Mouse (Mus musculus) cerebellum, adult 2 months (tissue): ENCODE measurements around the gene Smtnl2. TPM values are rescaled to one million over a fixed set of nuclear protein-coding genes. Genes with fewer than 3 reads are reported as not detected.
"Not testable (repeated sequence)": the region's sequence is repeated elsewhere in the genome, so short reads cannot be mapped to it uniquely, and the experiment has no call there.

Experiments
- DNase-seq, 2 experiments: peaks; one replicate each; pipeline ENCODE4 v3.0.0; 2021
- H3K27ac ChIP-seq: fragments of 200-500 bp; 2 replicates; pipeline ENCODE4 v1.5.1; 2012; ENCODE audit warnings: low read length, control low read depth, inconsistent platforms; ENCODE audit not compliant: insufficient read depth
- H3K27me3 ChIP-seq: fragments of 200-500 bp; 2 replicates; pipeline ENCODE4 v1.6.1; 2012; ENCODE audit warnings: inconsistent platforms, mild to moderate bottlenecking, low read length, moderate library complexity; ENCODE audit not compliant: control insufficient read depth, insufficient read depth
- H3K4me1 ChIP-seq: fragments of 200-500 bp; 2 replicates; pipeline ENCODE4 v1.6.1; 2011; ENCODE audit warnings: low read length; ENCODE audit not compliant: control insufficient read depth, insufficient read depth
- H3K4me3 ChIP-seq: fragments of 200-500 bp; replicated peaks from 2 replicates; pipeline ENCODE3; 2011; ENCODE audit warnings: mild to moderate bottlenecking, low read depth, low read length, control low read depth; ENCODE audit not compliant: insufficient read depth
- CTCF ChIP-seq: fragments of 200-500 bp; IDR thresholded peaks from 2 replicates; pipeline ENCODE4 v1.5.1; 2011; ENCODE audit warnings: low read depth, mild to moderate bottlenecking, control low read depth, low read length, moderate library complexity, borderline replicate concordance; ENCODE audit not compliant: insufficient read depth
- POLR2A ChIP-seq: fragments of 200-500 bp; IDR thresholded peaks from 2 replicates; pipeline ENCODE4 v1.6.1; 2011; ENCODE audit warnings: low read length, control low read depth, borderline replicate concordance; ENCODE audit not compliant: insufficient read depth
- WGBS: fragments of 180-500 bp; shearing (Covaris S2); methylation state at CpG from one replicate; pipeline ENCODE4 v1.1.7; 2018; 5-methylcytosine and 5-hydroxymethylcytosine counted together
- polyA plus RNA-seq: library from polyadenylated mRNA; depleted of rRNA; stranded (reverse); fragments of >200 nt; gene quantifications from 2 replicates; pipeline ENCODE4 v1.2.3, GENCODE M21; 2012

Gene Smtnl2
- polyA plus RNA-seq, 1 experiment: 1.6 TPM

GRCm38 (mm10) chr11:72446311-72447105 is 35.0 kb upstream of the Smtnl2 start:
- H3K4me3 ChIP-seq: no peak overlapping the region
- DNase-seq: no peak
- 81% methylated on average over 6 of the region's 6 CpGs for WGBS
- H3K27ac ChIP-seq: no peak overlapping the region
- no peaks in the 10 kb centered on the region for H3K4me1 ChIP-seq
- peak; percentile 59; the same call in 1 of the 2 replicates for TF ChIP-seq CTCF
- no peak for TF ChIP-seq POLR2A
- H3K27me3 ChIP-seq: no peaks in the 10 kb centered on the region

- TF ChIP-seq CTCF (no peak), POLR2A (peak; percentile 98)
- under 1% methylated on average over 46 of the region's 46 CpGs for WGBS
- H3K4me1 ChIP-seq: no peaks in the 10 kb centered on the region
- peak within 1 kb of the TSS; percentile 85 for H3K4me3 ChIP-seq
- peak within 1 kb of the TSS; percentile 30; the same call in 1 of the 2 replicates for H3K27ac ChIP-seq
- peak; percentile 98 to 99 for DNase-seq
- H3K27me3 ChIP-seq: no peaks in the 10 kb centered on the region
Measured at GRCm38 (mm10) chr11:72440965-72441664, 29.6 kb upstream of the Smtnl2 start, which contains the start of gene Mybbp1a. TSS of gene Mybbp1a (plus strand) at chr11:72441355.

- WGBS: 25% methylated on average over 6 of the region's 6 CpGs
- H3K4me1 ChIP-seq, DNase-seq, H3K27me3 ChIP-seq: not testable (repeated sequence)
- peak overlapping the region; percentile 85 for H3K4me3 ChIP-seq
- peak overlapping the region; percentile 30; the same call in 1 of the 2 replicates for H3K27ac ChIP-seq
Measured at GRCm38 (mm10) chr11:72440597-72440964, 29.1 kb upstream of the Smtnl2 start.

- no peak overlapping the region for H3K27ac ChIP-seq
- no peaks in the 10 kb centered on the region for H3K4me1 ChIP-seq
- no peak overlapping the region for H3K4me3 ChIP-seq
- no peaks in the 10 kb centered on the region for H3K27me3 ChIP-seq
- 28% methylated on average over 4 of the region's 4 CpGs for WGBS
- TF ChIP-seq POLR2A (no peak), CTCF (no peak)
- no peak for DNase-seq
Measured at GRCm38 (mm10) chr11:72438411-72438810, 26.9 kb upstream of the Smtnl2 start.

GRCm38 (mm10) chr11:72436756-72437650 is 25.5 kb upstream of the Smtnl2 start:
- H3K4me3 ChIP-seq: no peak overlapping the region
- peak in 1 of 2 experiments; percentile 33 for DNase-seq
- H3K27me3 ChIP-seq: no peaks in the 10 kb centered on the region
- no peak for TF ChIP-seq POLR2A
- no peak for TF ChIP-seq CTCF
- H3K4me1 ChIP-seq: no peaks in the 10 kb centered on the region
- H3K27ac ChIP-seq: no peak overlapping the region
- 27% methylated on average over 16 of the region's 16 CpGs for WGBS

- Histone ChIP-seq H3K27me3 (no peaks in the 10 kb centered on the region), H3K4me1 (no peaks in the 10 kb centered on the region), H3K4me3 (no peak overlapping the region), H3K27ac (no peak overlapping the region)
- DNase-seq: peak in 1 of 2 experiments; percentile 34
- 37% methylated on average over 5 of the region's 5 CpGs for WGBS
- TF ChIP-seq POLR2A: no peak
- no peak for TF ChIP-seq CTCF
Measured at GRCm38 (mm10) chr11:72436271-72436670, 24.8 kb upstream of the Smtnl2 start.

GRCm38 (mm10) chr11:72435694-72436045 is 24.2 kb upstream of the Smtnl2 start:
- TF ChIP-seq POLR2A (no peak), CTCF (no peak)
- WGBS: 23% methylated on average over 2 of the region's 2 CpGs
- DNase-seq: no peak
- Histone ChIP-seq H3K27me3 (no peaks in the 10 kb centered on the region), H3K27ac (no peak overlapping the region), H3K4me1 (no peaks in the 10 kb centered on the region), H3K4me3 (no peak overlapping the region)

GRCm38 (mm10) chr11:72434963-72435693 is 23.6 kb upstream of the Smtnl2 start, which contains the start of gene Ggt6:
TSS of gene Ggt6 (plus strand) at chr11:72435526.
- H3K27ac ChIP-seq: no peak within 1 kb of the TSS

GRCm38 (mm10) chr11:72430311-72431068 is 19.0 kb upstream of the Smtnl2 start:
- not testable (repeated sequence) for H3K4me3 ChIP-seq, DNase-seq

More at GRCm38 (mm10) chr11:72434963-72435693, 23.6 kb upstream of the Smtnl2 start, which contains the start of gene Ggt6:
- H3K4me1 ChIP-seq: no peaks in the 10 kb centered on the region
- WGBS: 53% methylated on average over 11 of the region's 11 CpGs
- H3K4me3 ChIP-seq: no peak within 1 kb of the TSS
- no peak for TF ChIP-seq POLR2A
- no peaks in the 10 kb centered on the region for H3K27me3 ChIP-seq
- no peak for DNase-seq

More at GRCm38 (mm10) chr11:72430311-72431068, 19.0 kb upstream of the Smtnl2 start:
- H3K27ac ChIP-seq, H3K4me1 ChIP-seq, H3K27me3 ChIP-seq: not testable (repeated sequence)
- 63% methylated on average over 9 of the region's 9 CpGs for WGBS
